Mouse (Mus musculus) c-Kit-negative CD71-positive TER-119-positive erythroid progenitor cells, embryonic 14.5 days (primary cell): ENCODE measurements around the gene Defb20.

Experiments
- DNase-seq: peaks from one replicate; pipeline ENCODE4 v3.0.0-alpha.2; 2013; ENCODE audit warnings: low read depth, low spot score

The Defb20 gene

DNA sequence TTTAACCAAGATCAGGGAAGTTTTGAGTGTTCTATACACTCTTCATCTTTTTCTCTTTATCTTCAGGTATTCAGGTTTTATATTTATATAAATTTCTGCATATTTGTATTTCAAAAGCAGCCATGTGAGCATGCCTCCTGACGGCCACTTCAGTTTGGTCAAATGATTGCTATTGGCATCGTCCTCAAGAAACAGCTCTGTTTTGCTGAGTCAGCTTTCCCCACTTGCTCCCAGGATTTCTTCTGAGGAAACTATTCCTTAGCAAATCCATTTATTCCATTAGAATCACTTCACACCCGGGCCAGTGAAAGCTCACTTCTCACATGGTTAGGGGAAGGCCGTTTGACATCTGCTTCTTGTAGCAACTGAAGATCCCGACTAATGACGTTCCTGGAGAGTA, 21.2 kb downstream of the Defb20 start:
- DNase-seq, result no peak

DNA sequence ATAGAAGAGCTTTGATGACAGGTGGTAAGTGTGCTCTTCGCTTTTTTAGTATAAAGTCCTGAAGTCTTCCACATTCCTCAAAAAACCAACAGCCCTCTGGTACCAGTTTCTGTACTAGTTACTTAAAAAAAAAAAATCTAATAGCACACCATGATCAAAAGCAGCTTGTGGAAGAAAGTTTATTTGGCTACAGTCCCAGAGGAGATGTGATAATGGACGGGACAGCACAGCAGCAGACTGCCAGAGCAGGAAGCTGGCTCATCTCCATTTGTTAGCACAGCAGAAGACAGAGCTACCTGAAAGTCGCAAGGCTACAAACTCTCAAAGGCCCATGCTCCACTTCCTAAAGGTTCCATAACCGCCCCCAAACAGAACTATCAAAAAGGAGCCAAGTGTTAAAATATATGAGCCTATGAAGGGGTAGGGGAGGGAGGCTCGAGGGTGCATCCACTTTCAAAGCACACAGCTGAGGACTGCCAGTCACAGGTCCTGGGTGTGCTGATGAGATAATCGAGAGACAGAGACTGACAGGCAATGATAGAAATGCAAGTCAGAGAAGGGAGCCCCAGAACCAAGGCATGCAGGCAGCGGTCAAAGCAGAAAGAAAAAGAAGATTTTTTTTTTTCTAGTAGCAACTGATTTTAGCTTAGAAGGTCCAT, 23.5 kb downstream of the Defb20 start:
- no peak for DNase-seq

DNA sequence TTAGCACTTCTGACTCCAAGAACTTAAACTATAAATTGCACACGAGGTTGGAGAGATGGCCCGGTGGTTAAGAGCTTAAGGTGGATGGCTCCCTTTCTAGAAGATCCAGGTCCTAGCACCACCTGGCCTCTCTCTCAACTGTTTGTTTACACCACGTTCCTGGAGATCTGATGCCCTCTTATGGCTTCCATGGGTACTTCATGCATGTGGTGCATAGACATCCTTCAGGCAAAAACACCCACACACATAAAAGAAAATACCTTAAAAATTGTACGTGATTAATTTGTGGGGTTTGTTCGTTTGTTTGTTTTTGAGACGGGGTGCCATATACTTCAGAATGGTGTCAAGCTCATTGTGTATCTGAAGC, 24.0 kb downstream of the Defb20 start:
- no peak for DNase-seq

DNA sequence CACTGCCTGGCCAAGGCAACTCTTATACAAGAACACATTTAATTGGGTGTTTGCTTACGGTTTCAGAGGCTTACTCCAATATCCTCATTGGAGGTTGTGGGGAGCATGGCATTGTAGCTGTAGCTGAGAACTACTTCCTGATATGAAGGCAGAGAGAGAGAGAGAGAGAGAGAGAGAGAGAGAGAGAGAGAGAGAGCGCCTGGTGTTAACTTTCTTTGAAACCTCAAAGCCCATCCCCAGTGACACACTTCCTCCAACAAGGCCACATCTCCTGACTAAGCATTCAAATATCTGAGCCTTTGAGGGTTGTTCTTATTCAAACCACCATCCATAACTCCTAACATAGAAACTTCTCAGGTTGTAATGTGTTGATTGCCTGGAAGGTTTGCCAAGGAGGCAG, 27.1 kb downstream of the Defb20 start:
- DNase-seq, result no peak

DNA sequence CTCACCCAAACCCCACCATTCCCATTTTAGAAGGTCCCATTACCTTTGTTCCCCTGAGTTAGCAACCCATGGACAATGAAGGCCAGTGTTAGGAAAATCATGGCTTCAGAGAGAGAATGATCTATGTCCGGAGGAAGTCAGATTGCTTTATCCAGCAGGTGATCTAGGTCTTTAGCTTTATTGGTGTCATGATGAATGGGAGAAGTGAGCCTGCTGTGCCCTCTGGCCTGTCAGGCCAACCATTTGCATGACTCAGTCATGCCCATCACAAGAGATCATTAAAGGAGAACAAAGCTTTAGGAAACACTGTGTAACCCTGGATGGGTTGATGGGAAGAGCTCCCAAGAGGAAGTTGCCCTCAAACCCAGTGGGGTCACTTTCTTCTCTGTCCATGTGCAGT, 34.7 kb downstream of the Defb20 start, which contains the start of gene Defb26:
TSS of gene Defb26 (minus strand) at position 101 of the 400 bp plus-strand sequence.
- DNase-seq, result no peak

DNA sequence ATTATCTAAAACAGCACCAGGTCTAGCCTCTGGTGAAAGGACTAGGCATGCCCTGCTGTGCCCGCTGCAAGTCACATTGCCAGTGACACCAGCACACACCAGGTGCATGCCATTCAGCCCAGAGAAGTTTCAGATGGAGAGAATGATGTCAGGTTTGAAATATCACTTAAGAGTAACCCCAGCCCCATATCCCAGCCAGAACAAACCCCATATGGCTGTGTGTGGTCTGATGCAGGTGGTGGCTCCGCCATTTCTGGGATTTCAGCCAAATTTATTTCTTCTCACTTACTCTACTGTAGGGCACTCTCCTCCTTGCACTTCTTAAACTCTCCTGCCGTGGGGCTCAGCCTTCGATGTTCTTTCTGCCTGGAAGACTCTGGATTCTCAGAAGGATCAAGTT, 39.2 kb downstream of the Defb20 start:
- DNase-seq, result no peak

DNA sequence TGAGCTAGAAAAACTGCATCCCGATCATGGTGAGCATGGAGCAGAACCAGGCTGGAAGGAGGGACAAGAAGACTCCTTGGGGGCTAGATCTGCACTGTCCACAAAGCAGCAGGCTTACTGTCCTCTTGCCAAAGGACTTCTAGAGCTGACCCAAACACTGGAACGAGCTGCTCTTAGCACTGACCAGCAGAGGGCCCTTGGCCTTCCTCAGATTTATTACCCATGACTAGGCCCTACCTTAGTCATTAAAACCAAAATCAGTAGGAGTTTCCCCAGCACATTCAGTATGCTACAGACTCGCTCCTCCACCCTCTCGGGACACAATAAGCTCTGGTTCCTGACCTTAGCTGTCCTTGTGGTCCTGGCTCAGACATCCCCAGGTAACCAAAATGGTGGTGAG, 41.1 kb downstream of the Defb20 start, which contains the start of gene Defb28:
TSS of gene Defb28 (plus strand) at position 275 of the 400 bp plus-strand sequence.
- no peak for DNase-seq
